Mouse (Mus musculus) cerebellum, postnatal 36 days (tissue): Measurements from ENCODE around the gene Ovgp1.
"Not testable (repeated sequence)": the region's sequence is repeated elsewhere in the genome, so short reads cannot be mapped to it uniquely, and the experiment has no call there.

ENCODE experiments used
- DNase-seq, 2 experiments: peaks; one replicate each; pipeline ENCODE4 v3.0.0; 2021 to 2022; ENCODE audit warnings: mixed read lengths in 2 of 2

Gene Ovgp1

GRCm38 (mm10) chr3:105973411-105973810 lies at the start of gene Ovgp1:
Gene Ovgp1, plus strand, starts transcription at chr3:105973711.
- no peak for DNase-seq

GRCm38 (mm10) chr3:105924616-105925015 lies 48.9 kb upstream of the Ovgp1 start:
- DNase-seq: no peak

GRCm38 (mm10) chr3:105927561-105928194 lies 45.8 kb upstream of the Ovgp1 start:
- DNase-seq: no peak

GRCm38 (mm10) chr3:105928195-105928569 lies 45.3 kb upstream of the Ovgp1 start:
- DNase-seq: no peak

- no peak for DNase-seq
Observed at GRCm38 (mm10) chr3:105928781-105929180, 44.7 kb upstream of the Ovgp1 start.

GRCm38 (mm10) chr3:105929821-105930220 lies 43.7 kb upstream of the Ovgp1 start:
- DNase-seq: no peak

GRCm38 (mm10) chr3:105931095-105931494 lies 42.4 kb upstream of the Ovgp1 start:
- DNase-seq: no peak

GRCm38 (mm10) chr3:105932240-105933071 lies 41.1 kb upstream of the Ovgp1 start, which contains the start of gene I830077J02Rik:
Gene I830077J02Rik, minus strand, starts transcription at chr3:105932664.
- DNase-seq: no peak

- DNase-seq: no peak
Observed at GRCm38 (mm10) chr3:105933926-105934325, 39.6 kb upstream of the Ovgp1 start.

GRCm38 (mm10) chr3:105935033-105935432 lies 38.5 kb upstream of the Ovgp1 start:
- DNase-seq: no peak

GRCm38 (mm10) chr3:105936111-105936510 lies 37.4 kb upstream of the Ovgp1 start:
- no peak for DNase-seq

GRCm38 (mm10) chr3:105951348-105951747 lies 22.2 kb upstream of the Ovgp1 start:
- no peak for DNase-seq

- DNase-seq: no peak
Observed at GRCm38 (mm10) chr3:105957235-105957634, 16.3 kb upstream of the Ovgp1 start.

- no peak for DNase-seq
Observed at GRCm38 (mm10) chr3:105958204-105958603, 15.3 kb upstream of the Ovgp1 start.

- peak; percentile 95 to 96 for DNase-seq
Observed at GRCm38 (mm10) chr3:105958974-105959580, 14.4 kb upstream of the Ovgp1 start, which contains the start of gene Wdr77. Gene Wdr77, plus strand, starts transcription at chr3:105959369.

GRCm38 (mm10) chr3:105959585-105959984 lies 13.9 kb upstream of the Ovgp1 start:
- no peak for DNase-seq

GRCm38 (mm10) chr3:105959999-105960398 lies 13.5 kb upstream of the Ovgp1 start, which contains the start of gene Atp5f1:
Gene Atp5f1, minus strand, starts transcription at chr3:105960099.
- no peak for DNase-seq

GRCm38 (mm10) chr3:105960700-105961099 lies 12.8 kb upstream of the Ovgp1 start:
- no peak for DNase-seq

- DNase-seq: no peak
Observed at GRCm38 (mm10) chr3:105971831-105972446, 1.6 kb upstream of the Ovgp1 start.

- no peak for DNase-seq
Observed at GRCm38 (mm10) chr3:105974174-105974573, 663 bp downstream of the Ovgp1 start.

GRCm38 (mm10) chr3:105989611-105990010 lies 16.1 kb downstream of the Ovgp1 start:
- DNase-seq: not testable (repeated sequence)

- peak; percentile 19 to 56 for DNase-seq
Observed at GRCm38 (mm10) chr3:105991653-105992283, 18.3 kb downstream of the Ovgp1 start.

- no peak for DNase-seq
Observed at GRCm38 (mm10) chr3:105994730-105995129, 21.2 kb downstream of the Ovgp1 start.
